Mouse (Mus musculus): ENCODE data around the gene Phc3. TPM values are rescaled to one million over a fixed set of nuclear protein-coding genes. Genes with fewer than 3 reads are reported as not detected.

The Phc3 gene
- polyA plus RNA-seq, 1 experiment = 23.9 TPM

GRCm38 (mm10) chr3:30887449-30887848, 81.8 kb downstream of the Phc3 start:
- peak; percentile 33 for TF ChIP-seq CTCF (conservative IDR thresholded peaks at IDR 0.05; ENCODE audit: insufficient read depth, insufficient read length, low read depth, low read length)
- TF ChIP-seq POLR2A (IDR thresholded peaks at IDR 0.05; ENCODE audit: low read depth, low read length) = no peak
- DNase-seq = no peak
- Histone ChIP-seq H3K4me3 (ENCODE audit: insufficient read depth, low read depth, low read length) (no peak overlapping the region), H3K27me3 (replicated peaks; ENCODE audit: control insufficient read depth, insufficient read depth, low read length) (no peaks in the 10 kb centered on the region), H3K4me1 (ENCODE audit: control insufficient read depth, insufficient read depth, low read length) (no peaks in the 10 kb centered on the region), H3K27ac (ENCODE audit: insufficient read depth, low read depth, low read length) (no peak overlapping the region), H3K36me3 (ENCODE audit: control insufficient read depth, insufficient read depth, low read length) (no peaks in the 10 kb centered on the region; the same call in 1 of the 2 replicates)
- 80% methylated on average over 3 of the region's 3 CpGs for WGBS

- H3K27ac ChIP-seq (ENCODE audit: insufficient read depth, low read depth, low read length) = no peak overlapping the region
- no peaks in the 10 kb centered on the region for H3K27me3 ChIP-seq (replicated peaks; ENCODE audit: control insufficient read depth, insufficient read depth, low read length)
- no peak overlapping the region for H3K4me3 ChIP-seq (ENCODE audit: insufficient read depth, low read depth, low read length)
- no peak for DNase-seq
- WGBS = 84% methylated on average over 6 of the region's 6 CpGs
- H3K36me3 ChIP-seq (ENCODE audit: control insufficient read depth, insufficient read depth, low read length) = no peaks in the 10 kb centered on the region; the same call in none of the 2 replicates
- H3K4me1 ChIP-seq (ENCODE audit: control insufficient read depth, insufficient read depth, low read length) = no peaks in the 10 kb centered on the region
- TF ChIP-seq POLR2A (IDR thresholded peaks at IDR 0.05; ENCODE audit: low read depth, low read length) = no peak
- no peak for TF ChIP-seq CTCF (conservative IDR thresholded peaks at IDR 0.05; ENCODE audit: insufficient read depth, insufficient read length, low read depth, low read length)
Measured at GRCm38 (mm10) chr3:30876709-30877108, 92.5 kb downstream of the Phc3 start.

GRCm38 (mm10) chr3:30869995-30870394, 99.2 kb downstream of the Phc3 start:
- no peaks in the 10 kb centered on the region for H3K27me3 ChIP-seq (replicated peaks; ENCODE audit: control insufficient read depth, insufficient read depth, low read length)
- TF ChIP-seq POLR2A (IDR thresholded peaks at IDR 0.05; ENCODE audit: low read depth, low read length) (no peak), CTCF (conservative IDR thresholded peaks at IDR 0.05; ENCODE audit: insufficient read depth, insufficient read length, low read depth, low read length) (no peak)
- no peak overlapping the region for H3K27ac ChIP-seq (ENCODE audit: insufficient read depth, low read depth, low read length)
- no peak for DNase-seq
- WGBS = 71% methylated on average over 1 of the region's 1 CpGs
- H3K4me3 ChIP-seq (ENCODE audit: insufficient read depth, low read depth, low read length) = no peak overlapping the region
- H3K4me1 ChIP-seq (ENCODE audit: control insufficient read depth, insufficient read depth, low read length) = peaks cover 4% of the 10 kb centered on the region; the same call in 1 of the 2 replicates
- H3K36me3 ChIP-seq (ENCODE audit: control insufficient read depth, insufficient read depth, low read length) = no peaks in the 10 kb centered on the region

- TF ChIP-seq CTCF (conservative IDR thresholded peaks at IDR 0.05; ENCODE audit: insufficient read depth, insufficient read length, low read depth, low read length) (no peak), POLR2A (IDR thresholded peaks at IDR 0.05; ENCODE audit: low read depth, low read length) (no peak)
- 82% methylated on average over 5 of the region's 5 CpGs for WGBS
- Histone ChIP-seq H3K27me3 (replicated peaks; ENCODE audit: control insufficient read depth, insufficient read depth, low read length) (no peaks in the 10 kb centered on the region), H3K27ac (ENCODE audit: insufficient read depth, low read depth, low read length) (no peak overlapping the region), H3K36me3 (ENCODE audit: control insufficient read depth, insufficient read depth, low read length) (no peaks in the 10 kb centered on the region), H3K4me1 (ENCODE audit: control insufficient read depth, insufficient read depth, low read length) (peaks cover 4% of the 10 kb centered on the region; the same call in 1 of the 2 replicates), H3K4me3 (ENCODE audit: insufficient read depth, low read depth, low read length) (no peak overlapping the region)
- no peak for DNase-seq
Measured at GRCm38 (mm10) chr3:30868625-30869024, 100.6 kb downstream of the Phc3 start.

- H3K27me3 ChIP-seq (replicated peaks; ENCODE audit: control insufficient read depth, insufficient read depth, low read length) = no peaks in the 10 kb centered on the region
- WGBS = 80% methylated on average over 5 of the region's 5 CpGs
- DNase-seq = peak; percentile 35
- no peak overlapping the region for H3K27ac ChIP-seq (ENCODE audit: insufficient read depth, low read depth, low read length)
- peaks cover 4% of the 10 kb centered on the region; the same call in 1 of the 2 replicates for H3K4me1 ChIP-seq (ENCODE audit: control insufficient read depth, insufficient read depth, low read length)
- no peak overlapping the region for H3K4me3 ChIP-seq (ENCODE audit: insufficient read depth, low read depth, low read length)
- no peaks in the 10 kb centered on the region for H3K36me3 ChIP-seq (ENCODE audit: control insufficient read depth, insufficient read depth, low read length)
- no peak for TF ChIP-seq POLR2A (IDR thresholded peaks at IDR 0.05; ENCODE audit: low read depth, low read length)
Measured at GRCm38 (mm10) chr3:30868176-30868575, 101.0 kb downstream of the Phc3 start.

- Histone ChIP-seq H3K27me3 (replicated peaks; ENCODE audit: control insufficient read depth, insufficient read depth, low read length) (no peaks in the 10 kb centered on the region), H3K27ac (ENCODE audit: insufficient read depth, low read depth, low read length) (peak overlapping the region; percentile 19; the same call in 1 of the 2 replicates), H3K36me3 (ENCODE audit: control insufficient read depth, insufficient read depth, low read length) (no peaks in the 10 kb centered on the region), H3K4me3 (ENCODE audit: insufficient read depth, low read depth, low read length) (no peak overlapping the region), H3K4me1 (ENCODE audit: control insufficient read depth, insufficient read depth, low read length) (peaks cover 4% of the 10 kb centered on the region; the same call in 1 of the 2 replicates)
- WGBS = 24% methylated on average over 1 of the region's 1 CpGs
- DNase-seq = peak; percentile 32
- no peak for TF ChIP-seq POLR2A (IDR thresholded peaks at IDR 0.05; ENCODE audit: low read depth, low read length)
- no peak for TF ChIP-seq CTCF (conservative IDR thresholded peaks at IDR 0.05; ENCODE audit: insufficient read depth, insufficient read length, low read depth, low read length)
Measured at GRCm38 (mm10) chr3:30864640-30865039, 104.6 kb downstream of the Phc3 start.

- H3K27me3 ChIP-seq (replicated peaks; ENCODE audit: control insufficient read depth, insufficient read depth, low read length) = no peaks in the 10 kb centered on the region
- DNase-seq = no peak
- H3K27ac ChIP-seq (ENCODE audit: insufficient read depth, low read depth, low read length) = peak overlapping the region; percentile 19; the same call in 1 of the 2 replicates
- H3K4me1 ChIP-seq (ENCODE audit: control insufficient read depth, insufficient read depth, low read length) = peaks cover 4% of the 10 kb centered on the region; the same call in 1 of the 2 replicates
- no peak for TF ChIP-seq CTCF (conservative IDR thresholded peaks at IDR 0.05; ENCODE audit: insufficient read depth, insufficient read length, low read depth, low read length)
- no peak for TF ChIP-seq POLR2A (IDR thresholded peaks at IDR 0.05; ENCODE audit: low read depth, low read length)
- H3K36me3 ChIP-seq (ENCODE audit: control insufficient read depth, insufficient read depth, low read length) = no peaks in the 10 kb centered on the region
- 58% methylated on average over 5 of the region's 5 CpGs for WGBS
- no peak overlapping the region for H3K4me3 ChIP-seq (ENCODE audit: insufficient read depth, low read depth, low read length)
Measured at GRCm38 (mm10) chr3:30863712-30864435, 105.3 kb downstream of the Phc3 start.

All from kidney, adult 2 months (tissue).